Mouse (Mus musculus): ENCODE results near the gene Olfr800. TPM values are rescaled to one million over a fixed set of nuclear protein-coding genes. Genes with fewer than 3 reads are reported as not detected.

Gene Olfr800
- total RNA-seq (2015; ENCODE audit: low replicate concordance) (not detected in 2 replicates), total RNA-seq (2017; ENCODE audit: low replicate concordance) (not detected in 2 replicates)

GRCm38 (mm10) chr10:129657394-129657793, at the start of gene Olfr800:
Gene Olfr800 (plus strand): TSS chr10:129657694.
- ATAC-seq (replicated peaks; ENCODE audit: low FRiP score, poor library complexity, severe bottlenecking): no peak

- ATAC-seq (replicated peaks; ENCODE audit: low FRiP score, poor library complexity, severe bottlenecking): no peak
Measured at GRCm38 (mm10) chr10:129612470-129612869, 45.0 kb upstream of the Olfr800 start, which contains the start of gene Olfr796. Gene Olfr796 (minus strand): TSS chr10:129612570.

- ATAC-seq (replicated peaks; ENCODE audit: low FRiP score, poor library complexity, severe bottlenecking): no peak
Measured at GRCm38 (mm10) chr10:129621724-129622123, 35.8 kb upstream of the Olfr800 start.

- no peak for ATAC-seq (replicated peaks; ENCODE audit: low FRiP score, poor library complexity, severe bottlenecking)
Measured at GRCm38 (mm10) chr10:129623251-129623650, 34.2 kb upstream of the Olfr800 start.

- ATAC-seq (replicated peaks; ENCODE audit: low FRiP score, poor library complexity, severe bottlenecking): no peak
Measured at GRCm38 (mm10) chr10:129627834-129628233, 29.7 kb upstream of the Olfr800 start, which contains the start of gene Olfr798. Gene Olfr798 (minus strand): TSS chr10:129627934.

GRCm38 (mm10) chr10:129637184-129637583, 20.3 kb upstream of the Olfr800 start, which contains the start of gene Olfr799:
Gene Olfr799 (plus strand): TSS chr10:129637484.
- no peak for ATAC-seq (replicated peaks; ENCODE audit: low FRiP score, poor library complexity, severe bottlenecking)

GRCm38 (mm10) chr10:129651763-129652162, 5.7 kb upstream of the Olfr800 start:
- ATAC-seq (replicated peaks; ENCODE audit: low FRiP score, poor library complexity, severe bottlenecking): no peak

GRCm38 (mm10) chr10:129673765-129674164, 16.3 kb downstream of the Olfr800 start, which contains the start of gene Olfr801:
Gene Olfr801 (minus strand): TSS chr10:129673865.
- ATAC-seq (replicated peaks; ENCODE audit: low FRiP score, poor library complexity, severe bottlenecking): no peak

GRCm38 (mm10) chr10:129688069-129688468, 30.6 kb downstream of the Olfr800 start, which contains the start of gene Olfr802:
Gene Olfr802 (minus strand): TSS chr10:129688169.
- ATAC-seq (replicated peaks; ENCODE audit: low FRiP score, poor library complexity, severe bottlenecking): no peak

GRCm38 (mm10) chr10:129694186-129694585, 36.7 kb downstream of the Olfr800 start, which contains the start of gene Olfr803:
Gene Olfr803 (minus strand): TSS chr10:129694286.
- ATAC-seq (replicated peaks; ENCODE audit: low FRiP score, poor library complexity, severe bottlenecking): no peak

- no peak for ATAC-seq (replicated peaks; ENCODE audit: low FRiP score, poor library complexity, severe bottlenecking)
Measured at GRCm38 (mm10) chr10:129702910-129703309, 45.4 kb downstream of the Olfr800 start, which contains the start of gene Olfr804. Gene Olfr804 (plus strand): TSS chr10:129703210.

Other genes starting within 250 kb of the Olfr800 start
- gene Olfr786, start 230.4 kb upstream of the Olfr800 start, total RNA-seq (2015; ENCODE audit: low replicate concordance): not detected in 2 replicates
- not detected in 2 replicates for gene Olfr786, start 230.4 kb upstream of the Olfr800 start, total RNA-seq (2017; ENCODE audit: low replicate concordance)
- gene Olfr787, start 195.8 kb upstream of the Olfr800 start, total RNA-seq (2015; ENCODE audit: low replicate concordance): not detected in 2 replicates
- not detected in 2 replicates for gene Olfr787, start 195.8 kb upstream of the Olfr800 start, total RNA-seq (2017; ENCODE audit: low replicate concordance)
- not detected in 2 replicates for gene Olfr788, start 186.7 kb upstream of the Olfr800 start, total RNA-seq (2015; ENCODE audit: low replicate concordance)
- not detected in 2 replicates for gene Olfr788, start 186.7 kb upstream of the Olfr800 start, total RNA-seq (2017; ENCODE audit: low replicate concordance)
- not detected in 2 replicates for gene Olfr789, start 172.9 kb upstream of the Olfr800 start, total RNA-seq (2015; ENCODE audit: low replicate concordance)
- gene Olfr789, start 172.9 kb upstream of the Olfr800 start, total RNA-seq (2017; ENCODE audit: low replicate concordance): not detected in 2 replicates
- gene Olfr790, start 159.2 kb upstream of the Olfr800 start, total RNA-seq (2015; ENCODE audit: low replicate concordance): not detected in 2 replicates
- not detected in 2 replicates for gene Olfr790, start 159.2 kb upstream of the Olfr800 start, total RNA-seq (2017; ENCODE audit: low replicate concordance)
- gene Olfr791, start 135.9 kb upstream of the Olfr800 start, total RNA-seq (2015; ENCODE audit: low replicate concordance): not detected in 2 replicates
- not detected in 2 replicates for gene Olfr791, start 135.9 kb upstream of the Olfr800 start, total RNA-seq (2017; ENCODE audit: low replicate concordance)
- gene Olfr792, start 118.5 kb upstream of the Olfr800 start, total RNA-seq (2015; ENCODE audit: low replicate concordance): not detected in 2 replicates
- not detected in 2 replicates for gene Olfr792, start 118.5 kb upstream of the Olfr800 start, total RNA-seq (2017; ENCODE audit: low replicate concordance)
- gene Olfr794, start 90.0 kb upstream of the Olfr800 start, total RNA-seq (2015; ENCODE audit: low replicate concordance): not detected in 2 replicates
- gene Olfr794, start 90.0 kb upstream of the Olfr800 start, total RNA-seq (2017; ENCODE audit: low replicate concordance): not detected in 2 replicates
- not detected in 2 replicates for gene Olfr796, start 45.1 kb upstream of the Olfr800 start, total RNA-seq (2015; ENCODE audit: low replicate concordance)
- not detected in 2 replicates for gene Olfr796, start 45.1 kb upstream of the Olfr800 start, total RNA-seq (2017; ENCODE audit: low replicate concordance)
- not detected in 2 replicates for gene Olfr798, start 29.8 kb upstream of the Olfr800 start, total RNA-seq (2015; ENCODE audit: low replicate concordance)
- not detected in 2 replicates for gene Olfr798, start 29.8 kb upstream of the Olfr800 start, total RNA-seq (2017; ENCODE audit: low replicate concordance)
- gene Olfr799, start 20.2 kb upstream of the Olfr800 start, total RNA-seq (2015; ENCODE audit: low replicate concordance): not detected in 2 replicates
- gene Olfr799, start 20.2 kb upstream of the Olfr800 start, total RNA-seq (2017; ENCODE audit: low replicate concordance): not detected in 2 replicates
- gene Olfr801, start 16.2 kb downstream of the Olfr800 start, total RNA-seq (2015; ENCODE audit: low replicate concordance): not detected in 2 replicates
- not detected in 2 replicates for gene Olfr801, start 16.2 kb downstream of the Olfr800 start, total RNA-seq (2017; ENCODE audit: low replicate concordance)
- not detected in 2 replicates for gene Olfr802, start 30.5 kb downstream of the Olfr800 start, total RNA-seq (2015; ENCODE audit: low replicate concordance)
- gene Olfr802, start 30.5 kb downstream of the Olfr800 start, total RNA-seq (2017; ENCODE audit: low replicate concordance): not detected in 2 replicates
- gene Olfr803, start 36.6 kb downstream of the Olfr800 start, total RNA-seq (2015; ENCODE audit: low replicate concordance): not detected in 2 replicates
- not detected in 2 replicates for gene Olfr803, start 36.6 kb downstream of the Olfr800 start, total RNA-seq (2017; ENCODE audit: low replicate concordance)
- gene Olfr804, start 45.5 kb downstream of the Olfr800 start, total RNA-seq (2015; ENCODE audit: low replicate concordance): not detected in 2 replicates
- gene Olfr804, start 45.5 kb downstream of the Olfr800 start, total RNA-seq (2017; ENCODE audit: low replicate concordance): not detected in 2 replicates
- not detected in 2 replicates for gene Olfr805, start 71.7 kb downstream of the Olfr800 start, total RNA-seq (2015; ENCODE audit: low replicate concordance)
- gene Olfr805, start 71.7 kb downstream of the Olfr800 start, total RNA-seq (2017; ENCODE audit: low replicate concordance): not detected in 2 replicates
- not detected in 2 replicates for gene Olfr806, start 84.2 kb downstream of the Olfr800 start, total RNA-seq (2015; ENCODE audit: low replicate concordance)
- gene Olfr806, start 84.2 kb downstream of the Olfr800 start, total RNA-seq (2017; ENCODE audit: low replicate concordance): not detected in 2 replicates
- not detected in 2 replicates for gene Olfr807, start 100.1 kb downstream of the Olfr800 start, total RNA-seq (2015; ENCODE audit: low replicate concordance)
- not detected in 2 replicates for gene Olfr807, start 100.1 kb downstream of the Olfr800 start, total RNA-seq (2017; ENCODE audit: low replicate concordance)
- not detected in 2 replicates for gene Olfr808, start 107.8 kb downstream of the Olfr800 start, total RNA-seq (2015; ENCODE audit: low replicate concordance)
- gene Olfr808, start 107.8 kb downstream of the Olfr800 start, total RNA-seq (2017; ENCODE audit: low replicate concordance): not detected in 2 replicates
- gene Olfr809, start 116.9 kb downstream of the Olfr800 start, total RNA-seq (2015; ENCODE audit: low replicate concordance): not detected in 2 replicates
- gene Olfr809, start 116.9 kb downstream of the Olfr800 start, total RNA-seq (2017; ENCODE audit: low replicate concordance): not detected in 2 replicates
- not detected in 2 replicates for gene Olfr810, start 137.2 kb downstream of the Olfr800 start, total RNA-seq (2015; ENCODE audit: low replicate concordance)
- gene Olfr810, start 137.2 kb downstream of the Olfr800 start, total RNA-seq (2017; ENCODE audit: low replicate concordance): not detected in 2 replicates
- gene Olfr811, start 146.7 kb downstream of the Olfr800 start, total RNA-seq (2015; ENCODE audit: low replicate concordance): not detected in 2 replicates
- not detected in 2 replicates for gene Olfr811, start 146.7 kb downstream of the Olfr800 start, total RNA-seq (2017; ENCODE audit: low replicate concordance)
- not detected in 2 replicates for gene Olfr812, start 188.4 kb downstream of the Olfr800 start, total RNA-seq (2015; ENCODE audit: low replicate concordance)
- gene Olfr812, start 188.4 kb downstream of the Olfr800 start, total RNA-seq (2017; ENCODE audit: low replicate concordance): not detected in 2 replicates
- not detected in 2 replicates for gene Olfr813, start 197.7 kb downstream of the Olfr800 start, total RNA-seq (2015; ENCODE audit: low replicate concordance)
- gene Olfr813, start 197.7 kb downstream of the Olfr800 start, total RNA-seq (2017; ENCODE audit: low replicate concordance): not detected in 2 replicates
- not detected in 2 replicates for gene Olfr814, start 222.2 kb downstream of the Olfr800 start, total RNA-seq (2015; ENCODE audit: low replicate concordance)
- gene Olfr814, start 222.2 kb downstream of the Olfr800 start, total RNA-seq (2017; ENCODE audit: low replicate concordance): not detected in 2 replicates
- gene Olfr815, start 248.2 kb downstream of the Olfr800 start, total RNA-seq (2015; ENCODE audit: low replicate concordance): not detected in 2 replicates
- not detected in 2 replicates for gene Olfr815, start 248.2 kb downstream of the Olfr800 start, total RNA-seq (2017; ENCODE audit: low replicate concordance)

All from erythroid progenitor cell, adult 5-6 weeks (primary cell).